Mouse (Mus musculus): ENCODE measurements at regions not wholly inside any gene's neighbourhood (a gene's known extent, or its start where the extent isn't known, plus 50 kb on each side); places are given as distances from the start of the nearest gene placed in this dataset.
A peak's percentile ranks its signal among the peaks of the same experiment; 100 is the strongest.

GRCm38 (mm10) chr5:29142957-29143356 is 52.8 kb upstream of the Rnf32 start:
- WGBS: 58% methylated on average over 2 of the region's 2 CpGs

GRCm38 (mm10) chr5:29142502-29142901 is 53.3 kb upstream of the Rnf32 start:
- Histone ChIP-seq H3K4me2 (replicated peaks; ENCODE audit: low read depth, low read length) (no peak overlapping the region), H3K9ac (replicated peaks; ENCODE audit: low read length) (no peak overlapping the region), H3K27me3 (ENCODE audit: insufficient read depth, low read length) (no peaks in the 10 kb centered on the region), H3K27ac (ENCODE audit: low read length) (no peak overlapping the region), H3K4me1 (ENCODE audit: insufficient read depth, low read length) (no peaks in the 10 kb centered on the region), H3K36me3 (ENCODE audit: insufficient read depth, low read length) (no peaks in the 10 kb centered on the region), H3K9me3 (ENCODE audit: low read length) (no peaks in the 10 kb centered on the region), H3K4me3 (ENCODE audit: low read length) (no peak overlapping the region)
- WGBS: 76% methylated on average over 13 of the region's 13 CpGs
- ATAC-seq (ENCODE audit: low FRiP score, low TSS enrichment): no peak

More at GRCm38 (mm10) chr5:29142957-29143356, 52.8 kb upstream of the Rnf32 start:
- Histone ChIP-seq H3K27ac (ENCODE audit: low read length) (no peak overlapping the region), H3K4me2 (replicated peaks; ENCODE audit: low read depth, low read length) (no peak overlapping the region), H3K4me3 (ENCODE audit: low read length) (no peak overlapping the region), H3K9ac (replicated peaks; ENCODE audit: low read length) (no peak overlapping the region), H3K4me1 (ENCODE audit: insufficient read depth, low read length) (no peaks in the 10 kb centered on the region), H3K9me3 (ENCODE audit: low read length) (no peaks in the 10 kb centered on the region), H3K27me3 (ENCODE audit: insufficient read depth, low read length) (no peaks in the 10 kb centered on the region), H3K36me3 (ENCODE audit: insufficient read depth, low read length) (no peaks in the 10 kb centered on the region)
- no peak for ATAC-seq (ENCODE audit: low FRiP score, low TSS enrichment)

- no peaks in the 10 kb centered on the region for H3K9me3 ChIP-seq (ENCODE audit: low read length)
- H3K4me2 ChIP-seq (replicated peaks; ENCODE audit: low read depth, low read length): no peak overlapping the region
- no peaks in the 10 kb centered on the region for H3K36me3 ChIP-seq (ENCODE audit: insufficient read depth, low read length)
- no peak overlapping the region for H3K9ac ChIP-seq (replicated peaks; ENCODE audit: low read length)
- no peak overlapping the region for H3K27ac ChIP-seq (ENCODE audit: low read length)
- ATAC-seq (ENCODE audit: low FRiP score, low TSS enrichment): no peak
- no peaks in the 10 kb centered on the region for H3K27me3 ChIP-seq (ENCODE audit: insufficient read depth, low read length)
- H3K4me3 ChIP-seq (ENCODE audit: low read length): no peak overlapping the region
- H3K4me1 ChIP-seq (ENCODE audit: insufficient read depth, low read length): no peaks in the 10 kb centered on the region
- WGBS: 81% methylated on average over 5 of the region's 5 CpGs
Measured at GRCm38 (mm10) chr5:29137481-29137880, 58.3 kb upstream of the Rnf32 start.

GRCm38 (mm10) chr5:29132261-29132660 is 63.5 kb upstream of the Rnf32 start:
- WGBS: 14% methylated on average over 3 of the region's 3 CpGs
- H3K27ac ChIP-seq (ENCODE audit: low read length): no peak overlapping the region
- H3K36me3 ChIP-seq (ENCODE audit: insufficient read depth, low read length): no peaks in the 10 kb centered on the region
- H3K4me3 ChIP-seq (ENCODE audit: low read length): no peak overlapping the region
- H3K9me3 ChIP-seq (ENCODE audit: low read length): no peaks in the 10 kb centered on the region
- H3K9ac ChIP-seq (replicated peaks; ENCODE audit: low read length): no peak overlapping the region
- no peak; the same call in 1 of the 2 replicates for ATAC-seq (ENCODE audit: low FRiP score, low TSS enrichment)
- no peaks in the 10 kb centered on the region for H3K4me1 ChIP-seq (ENCODE audit: insufficient read depth, low read length)
- H3K4me2 ChIP-seq (replicated peaks; ENCODE audit: low read depth, low read length): no peak overlapping the region
- no peaks in the 10 kb centered on the region for H3K27me3 ChIP-seq (ENCODE audit: insufficient read depth, low read length)

- Histone ChIP-seq H3K9me3 (ENCODE audit: low read length) (no peaks in the 10 kb centered on the region), H3K27ac (ENCODE audit: low read length) (no peak overlapping the region), H3K4me2 (replicated peaks; ENCODE audit: low read depth, low read length) (no peak overlapping the region), H3K36me3 (ENCODE audit: insufficient read depth, low read length) (no peaks in the 10 kb centered on the region), H3K4me3 (ENCODE audit: low read length) (no peak overlapping the region), H3K27me3 (ENCODE audit: insufficient read depth, low read length) (no peaks in the 10 kb centered on the region), H3K4me1 (ENCODE audit: insufficient read depth, low read length) (no peaks in the 10 kb centered on the region), H3K9ac (replicated peaks; ENCODE audit: low read length) (no peak overlapping the region)
- WGBS: 31% methylated on average over 2 of the region's 2 CpGs
- ATAC-seq (ENCODE audit: low FRiP score, low TSS enrichment): peak; percentile 54; the same call in 1 of the 2 replicates
Measured at GRCm38 (mm10) chr5:29131762-29132161, 64.0 kb upstream of the Rnf32 start.

- Histone ChIP-seq H3K9ac (replicated peaks; ENCODE audit: low read length) (no peak overlapping the region), H3K9me3 (ENCODE audit: low read length) (no peaks in the 10 kb centered on the region), H3K4me1 (ENCODE audit: insufficient read depth, low read length) (no peaks in the 10 kb centered on the region), H3K4me2 (replicated peaks; ENCODE audit: low read depth, low read length) (no peak overlapping the region), H3K4me3 (ENCODE audit: low read length) (no peak overlapping the region), H3K27me3 (ENCODE audit: insufficient read depth, low read length) (no peaks in the 10 kb centered on the region), H3K36me3 (ENCODE audit: insufficient read depth, low read length) (no peaks in the 10 kb centered on the region), H3K27ac (ENCODE audit: low read length) (no peak overlapping the region)
- 70% methylated on average over 3 of the region's 3 CpGs for WGBS
- no peak for ATAC-seq (ENCODE audit: low FRiP score, low TSS enrichment)
Measured at GRCm38 (mm10) chr5:29129724-29130123, 66.1 kb upstream of the Rnf32 start.

- Histone ChIP-seq H3K36me3 (ENCODE audit: insufficient read depth, low read length) (no peaks in the 10 kb centered on the region), H3K9me3 (ENCODE audit: low read length) (no peaks in the 10 kb centered on the region), H3K27me3 (ENCODE audit: insufficient read depth, low read length) (no peaks in the 10 kb centered on the region), H3K4me2 (replicated peaks; ENCODE audit: low read depth, low read length) (no peak overlapping the region), H3K4me3 (ENCODE audit: low read length) (no peak overlapping the region), H3K9ac (replicated peaks; ENCODE audit: low read length) (no peak overlapping the region), H3K4me1 (ENCODE audit: insufficient read depth, low read length) (no peaks in the 10 kb centered on the region), H3K27ac (ENCODE audit: low read length) (no peak overlapping the region)
- 63% methylated on average over 2 of the region's 2 CpGs for WGBS
- no peak for ATAC-seq (ENCODE audit: low FRiP score, low TSS enrichment)
Measured at GRCm38 (mm10) chr5:29116942-29117341, 78.8 kb upstream of the Rnf32 start.

- H3K4me3 ChIP-seq (ENCODE audit: low read length): no peak overlapping the region
- H3K27ac ChIP-seq (ENCODE audit: low read length): no peak overlapping the region
- no peak overlapping the region for H3K9ac ChIP-seq (replicated peaks; ENCODE audit: low read length)
- H3K36me3 ChIP-seq (ENCODE audit: insufficient read depth, low read length): no peaks in the 10 kb centered on the region
- no peak for ATAC-seq (ENCODE audit: low FRiP score, low TSS enrichment)
- no peaks in the 10 kb centered on the region for H3K4me1 ChIP-seq (ENCODE audit: insufficient read depth, low read length)
- H3K9me3 ChIP-seq (ENCODE audit: low read length): no peaks in the 10 kb centered on the region; the same call in 1 of the 2 replicates
- no peak overlapping the region for H3K4me2 ChIP-seq (replicated peaks; ENCODE audit: low read depth, low read length)
- no peaks in the 10 kb centered on the region for H3K27me3 ChIP-seq (ENCODE audit: insufficient read depth, low read length)
Measured at GRCm38 (mm10) chr5:29112531-29112930, 83.3 kb upstream of the Rnf32 start.

GRCm38 (mm10) chr5:29107276-29107675 is 88.5 kb upstream of the Rnf32 start:
- Histone ChIP-seq H3K27ac (ENCODE audit: low read length) (no peak overlapping the region), H3K4me1 (ENCODE audit: insufficient read depth, low read length) (no peaks in the 10 kb centered on the region), H3K9me3 (ENCODE audit: low read length) (no peaks in the 10 kb centered on the region; the same call in 1 of the 2 replicates), H3K36me3 (ENCODE audit: insufficient read depth, low read length) (no peaks in the 10 kb centered on the region), H3K27me3 (ENCODE audit: insufficient read depth, low read length) (no peaks in the 10 kb centered on the region), H3K4me2 (replicated peaks; ENCODE audit: low read depth, low read length) (no peak overlapping the region), H3K4me3 (ENCODE audit: low read length) (no peak overlapping the region), H3K9ac (replicated peaks; ENCODE audit: low read length) (no peak overlapping the region)
- ATAC-seq (ENCODE audit: low FRiP score, low TSS enrichment): no peak

- 81% methylated on average over 1 of the region's 1 CpGs for WGBS
- Histone ChIP-seq H3K4me2 (replicated peaks; ENCODE audit: low read depth, low read length) (no peak overlapping the region), H3K36me3 (ENCODE audit: insufficient read depth, low read length) (no peaks in the 10 kb centered on the region), H3K27me3 (ENCODE audit: insufficient read depth, low read length) (no peaks in the 10 kb centered on the region), H3K27ac (ENCODE audit: low read length) (no peak overlapping the region), H3K4me3 (ENCODE audit: low read length) (no peak overlapping the region), H3K9me3 (ENCODE audit: low read length) (no peaks in the 10 kb centered on the region), H3K9ac (replicated peaks; ENCODE audit: low read length) (no peak overlapping the region), H3K4me1 (ENCODE audit: insufficient read depth, low read length) (no peaks in the 10 kb centered on the region)
- no peak for ATAC-seq (ENCODE audit: low FRiP score, low TSS enrichment)
Measured at GRCm38 (mm10) chr5:29083288-29083687, 112.5 kb upstream of the Rnf32 start.

GRCm38 (mm10) chr5:29054393-29054792 is 141.4 kb upstream of the Rnf32 start:
- Histone ChIP-seq H3K27ac (ENCODE audit: low read length) (no peak overlapping the region), H3K4me1 (ENCODE audit: insufficient read depth, low read length) (no peaks in the 10 kb centered on the region), H3K9me3 (ENCODE audit: low read length) (no peaks in the 10 kb centered on the region), H3K4me3 (ENCODE audit: low read length) (no peak overlapping the region), H3K27me3 (ENCODE audit: insufficient read depth, low read length) (no peaks in the 10 kb centered on the region), H3K9ac (replicated peaks; ENCODE audit: low read length) (no peak overlapping the region), H3K36me3 (ENCODE audit: insufficient read depth, low read length) (no peaks in the 10 kb centered on the region), H3K4me2 (replicated peaks; ENCODE audit: low read depth, low read length) (no peak overlapping the region)
- WGBS: 79% methylated on average over 1 of the region's 1 CpGs
- ATAC-seq (ENCODE audit: low FRiP score, low TSS enrichment): no peak
